Mouse (Mus musculus) heart, postnatal 0 days (tissue): ENCODE results near the gene Fbxl13.

ENCODE experiments used
- CTCF ChIP-seq: IDR thresholded peaks from 2 replicates; pipeline ENCODE4 v1.5.1; 2016; ENCODE audit warnings: antibody characterized with exemption, control low read depth, low read depth
- EP300 ChIP-seq: IDR thresholded peaks from 2 replicates; pipeline ENCODE4 v1.6.1; 2016; ENCODE audit warnings: antibody characterized with exemption, low read depth

GRCm38 (mm10) chr5:21680029-21680428 lies 34.6 kb upstream of the Fbxl13 start:
- TF ChIP-seq CTCF (no peak), EP300 (no peak)
